Mouse (Mus musculus) testis, adult 2 months (tissue): Measurements from ENCODE around the gene Pamr1.

Source experiments
- CTCF ChIP-seq: fragments of 200-500 bp; IDR thresholded peaks from 2 replicates; pipeline ENCODE4 v1.5.1; 2012; ENCODE audit warnings: low read depth, mild to moderate bottlenecking, inconsistent platforms, low read length, moderate library complexity; ENCODE audit not compliant: control insufficient read depth, insufficient read depth, insufficient replicate concordance
- POLR2A ChIP-seq: fragments of 200-500 bp; IDR thresholded peaks from 2 replicates; pipeline ENCODE4 v1.6.1; 2012; ENCODE audit warnings: low read depth, mild to moderate bottlenecking, inconsistent platforms, low read length, moderate library complexity; ENCODE audit not compliant: control insufficient read depth

DNA sequence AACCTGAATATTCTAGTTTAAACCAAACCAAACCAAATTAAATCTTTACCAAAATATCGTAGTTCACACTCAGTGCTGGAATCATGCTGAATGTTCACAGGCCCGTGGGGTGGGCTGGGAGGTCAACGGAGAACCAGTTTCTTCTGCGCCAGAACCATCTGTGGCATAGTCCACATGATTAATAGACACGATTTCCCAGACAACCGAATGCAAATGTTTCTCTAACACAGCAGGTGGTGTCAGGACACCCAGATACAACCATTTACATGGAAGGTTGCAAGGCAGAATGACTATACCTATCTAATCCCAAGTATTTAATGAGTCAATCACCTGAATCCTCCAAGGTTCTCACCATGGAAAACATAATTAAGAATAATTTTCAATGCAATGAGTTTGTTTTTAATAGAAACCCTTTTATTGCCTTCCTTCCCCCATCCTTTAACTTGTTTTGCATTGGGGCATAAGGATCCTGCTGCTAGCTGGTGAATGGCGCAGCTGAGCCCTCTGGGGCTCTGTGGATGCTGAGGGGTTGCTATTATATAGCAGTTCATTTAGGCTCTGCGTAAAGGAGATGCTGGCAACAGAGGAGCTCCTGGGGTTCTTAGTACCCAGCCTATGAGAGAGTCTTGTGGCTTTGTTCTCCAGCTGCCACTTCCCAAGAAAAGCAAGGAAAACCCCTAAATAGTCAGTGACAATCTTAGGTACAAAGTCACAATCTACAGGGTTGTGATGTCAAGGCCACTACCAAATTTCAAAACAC is 106.3 kb downstream of the Pamr1 start:
- no peak for TF ChIP-seq POLR2A
- no peak for TF ChIP-seq CTCF
